Mouse (Mus musculus) right cerebral cortex, postnatal 10 days (tissue): ENCODE measurements around the gene Fat2.

ENCODE experiments used
- DNase-seq, 2 experiments: peaks; one replicate each; pipeline ENCODE4 v3.0.0; 2021; ENCODE audit warnings: low spot score in 2 of 2

Gene Fat2

DNA sequence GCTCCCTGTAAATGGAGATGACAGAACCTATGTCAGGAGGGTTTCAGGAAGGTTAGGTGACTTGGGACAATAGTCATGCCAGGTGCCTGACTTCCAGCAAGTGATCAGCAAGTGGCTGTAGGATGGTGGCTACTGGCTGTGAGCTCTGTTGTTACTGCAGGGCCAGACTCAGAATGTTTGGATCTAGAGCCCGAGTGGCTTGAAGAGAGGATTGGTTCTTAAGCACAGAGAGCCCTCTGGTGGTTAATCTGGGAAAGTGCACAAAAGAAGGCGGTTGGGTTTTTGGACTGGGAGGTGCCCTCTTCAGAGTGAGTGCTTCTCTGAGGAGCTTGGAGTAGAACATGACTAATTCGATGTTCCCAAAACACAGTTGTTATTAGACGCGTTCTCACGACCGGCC is 95.8 kb downstream of the Fat2 start:
- DNase-seq = peak; percentile 79 to 80

GRCm38 (mm10) chr11:55239496-55239895 is 96.9 kb downstream of the Fat2 start:
- DNase-seq = no peak

- DNase-seq = no peak
Observed at GRCm38 (mm10) chr11:55236815-55237214, 99.5 kb downstream of the Fat2 start.

DNA sequence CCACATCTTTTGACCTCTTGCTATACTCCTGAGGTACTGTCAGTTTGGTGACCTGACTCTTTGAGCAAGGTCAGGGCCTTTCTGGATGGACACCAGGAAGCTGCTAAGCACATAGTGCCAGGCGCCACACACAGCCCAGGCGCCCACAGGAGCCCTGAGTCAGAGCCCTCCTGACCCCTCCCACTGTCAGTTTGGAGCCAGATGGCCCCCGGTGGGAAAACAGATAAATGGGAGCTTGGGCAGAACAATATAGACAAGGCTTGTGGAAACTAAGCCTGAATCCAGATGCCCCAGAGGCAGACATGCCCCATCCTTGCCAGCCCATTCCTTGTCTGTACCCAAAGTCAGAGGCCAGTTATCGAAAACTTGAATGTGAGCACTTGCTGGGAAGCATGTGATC is 101.6 kb downstream of the Fat2 start:
- DNase-seq = no peak

- no peak for DNase-seq
Observed at GRCm38 (mm10) chr11:55234288-55234687, 102.1 kb downstream of the Fat2 start.

DNA sequence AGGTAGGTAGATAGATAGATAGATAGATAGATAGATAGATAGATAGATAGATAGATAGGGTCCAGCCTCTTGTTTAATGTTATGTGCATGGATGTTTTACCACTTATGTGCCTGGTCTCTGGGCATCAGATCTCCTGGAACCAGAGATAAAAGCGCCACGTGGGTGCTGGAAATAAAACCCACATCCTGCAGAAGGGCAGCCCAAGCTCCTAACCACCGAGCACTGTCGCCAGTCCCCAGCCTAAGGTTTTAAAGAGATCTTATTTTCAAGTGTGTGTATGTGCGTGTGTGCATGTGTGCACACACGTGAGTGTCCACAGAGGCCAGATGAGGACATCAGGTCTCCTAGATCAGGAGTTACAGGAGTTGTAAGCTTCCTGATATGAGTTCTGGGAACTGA is 105.3 kb downstream of the Fat2 start:
- no peak for DNase-seq

- no peak for DNase-seq
Observed at GRCm38 (mm10) chr11:55221306-55221705, 115.1 kb downstream of the Fat2 start.

GRCm38 (mm10) chr11:55218473-55218872 is 117.9 kb downstream of the Fat2 start:
- DNase-seq = no peak

DNA sequence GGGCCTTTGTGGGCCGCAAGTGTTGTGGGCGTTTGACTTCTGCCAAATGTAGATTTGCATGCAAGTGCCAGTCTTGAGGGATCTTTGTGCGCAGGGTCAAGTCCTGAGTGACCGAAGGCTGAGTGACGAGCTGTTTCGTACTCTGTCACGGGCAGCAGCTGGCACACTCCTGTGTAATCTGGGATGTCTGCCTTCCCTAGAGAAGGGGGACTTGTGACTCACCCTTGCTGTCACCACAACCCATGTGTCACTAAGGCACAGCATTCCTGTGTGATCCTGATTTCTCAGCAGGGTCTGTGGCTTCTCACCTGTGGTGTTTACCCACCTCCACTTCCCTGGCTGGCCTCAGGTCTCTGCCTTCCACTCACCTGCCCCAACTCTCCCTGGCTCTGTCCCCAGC is 118.5 kb downstream of the Fat2 start:
- no peak for DNase-seq

GRCm38 (mm10) chr11:55217418-55217817 is 118.9 kb downstream of the Fat2 start:
- no peak for DNase-seq

- peak; percentile 40 to 52 for DNase-seq
Observed at GRCm38 (mm10) chr11:55216830-55217229, 119.5 kb downstream of the Fat2 start.

DNA sequence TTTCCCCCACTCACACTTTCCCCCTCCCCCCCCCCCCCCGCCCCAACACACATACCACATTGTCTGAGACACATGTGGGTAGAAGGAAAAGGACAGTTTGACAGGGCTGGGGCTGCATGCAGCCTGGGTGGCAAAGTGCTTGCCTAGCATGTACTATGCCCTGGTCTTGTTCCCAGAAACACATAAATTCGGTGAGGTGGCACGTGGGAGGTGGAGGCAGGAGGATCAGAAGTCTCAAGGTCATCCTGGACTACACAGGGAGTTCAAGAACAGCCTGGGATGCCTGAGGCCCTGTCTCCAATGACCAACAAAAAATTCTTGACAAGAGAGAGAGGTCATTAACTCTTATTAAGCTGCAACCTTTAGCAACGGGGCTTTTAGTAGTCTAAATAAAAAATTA is 120.3 kb downstream of the Fat2 start:
- no peak for DNase-seq

DNA sequence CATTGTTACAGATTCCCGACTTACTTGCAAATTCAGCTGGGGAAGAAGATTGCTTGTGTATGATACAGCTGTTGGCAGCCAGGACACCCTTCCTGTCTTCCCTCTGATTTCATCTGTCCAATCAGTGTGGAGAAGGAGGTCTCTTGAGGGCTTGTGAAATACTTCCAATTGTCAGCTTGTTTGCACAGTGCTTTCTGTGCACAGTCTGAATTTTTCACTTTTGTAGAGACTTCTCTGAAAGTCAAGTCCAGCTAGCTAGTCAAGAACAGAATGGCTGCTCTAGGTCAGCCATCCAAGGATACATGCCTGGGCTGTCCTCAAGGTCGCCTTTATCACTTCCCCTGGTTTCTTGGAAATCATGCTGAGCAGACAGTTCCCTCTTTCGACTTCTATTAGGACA is 121.4 kb downstream of the Fat2 start:
- no peak for DNase-seq

DNA sequence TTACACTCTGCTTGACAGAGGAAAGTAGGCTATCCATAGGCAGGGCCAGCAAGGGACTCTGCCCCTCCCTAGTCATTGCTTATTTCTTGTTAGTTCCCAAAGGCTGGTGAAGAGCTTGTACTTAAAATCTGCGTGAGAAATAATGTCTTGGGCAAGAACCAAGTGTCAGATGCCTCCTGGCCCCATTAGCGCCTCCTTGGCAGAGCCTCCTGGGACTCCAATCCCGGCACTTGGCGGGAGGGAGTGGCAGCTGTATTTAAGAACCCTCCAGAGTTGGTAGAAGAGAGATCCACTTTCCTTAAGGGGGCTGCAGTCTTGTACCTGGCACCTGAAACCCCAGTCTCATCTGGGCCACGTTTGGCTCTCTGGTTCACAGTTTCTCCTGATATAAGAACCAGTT is 122.2 kb downstream of the Fat2 start:
- no peak for DNase-seq

GRCm38 (mm10) chr11:55213518-55213917 is 122.8 kb downstream of the Fat2 start:
- no peak for DNase-seq

DNA sequence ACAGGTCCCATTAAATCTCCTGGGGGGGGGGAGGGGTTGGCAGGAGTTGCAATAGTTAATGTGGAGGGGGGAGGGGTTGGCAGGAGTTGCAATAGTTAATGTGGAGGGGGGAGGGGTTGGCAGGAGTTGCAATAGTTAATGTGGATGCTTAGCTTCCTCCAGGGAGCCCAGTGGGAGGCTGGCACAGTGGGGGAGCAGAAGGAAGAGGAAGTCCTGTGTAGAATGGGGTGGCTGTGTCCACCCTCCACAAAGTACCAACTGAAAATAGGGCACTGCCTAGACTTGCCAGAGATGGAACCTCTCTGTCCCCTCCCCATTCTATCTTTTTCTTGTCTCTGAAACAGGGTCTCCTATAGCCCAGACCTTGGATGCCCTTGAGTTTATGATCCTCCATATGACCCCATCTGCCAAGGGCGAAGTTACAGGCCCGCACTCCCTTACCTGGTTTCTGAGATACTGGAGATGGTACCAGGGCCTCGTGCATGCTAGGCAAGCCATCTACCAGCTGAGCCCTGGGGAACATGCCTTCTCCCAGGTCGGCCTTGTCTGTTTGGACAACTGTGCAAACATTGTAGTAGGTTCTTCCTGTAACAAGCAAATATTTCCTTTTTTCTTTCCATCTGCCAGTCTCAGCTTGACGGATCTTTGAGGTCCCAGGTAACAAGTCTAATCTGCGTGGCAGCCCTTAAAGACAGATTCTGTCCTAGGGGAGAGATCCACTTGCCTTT is 126.6 kb downstream of the Fat2 start:
- DNase-seq = no peak

GRCm38 (mm10) chr11:55209032-55209431 is 127.3 kb downstream of the Fat2 start:
- DNase-seq = no peak

DNA sequence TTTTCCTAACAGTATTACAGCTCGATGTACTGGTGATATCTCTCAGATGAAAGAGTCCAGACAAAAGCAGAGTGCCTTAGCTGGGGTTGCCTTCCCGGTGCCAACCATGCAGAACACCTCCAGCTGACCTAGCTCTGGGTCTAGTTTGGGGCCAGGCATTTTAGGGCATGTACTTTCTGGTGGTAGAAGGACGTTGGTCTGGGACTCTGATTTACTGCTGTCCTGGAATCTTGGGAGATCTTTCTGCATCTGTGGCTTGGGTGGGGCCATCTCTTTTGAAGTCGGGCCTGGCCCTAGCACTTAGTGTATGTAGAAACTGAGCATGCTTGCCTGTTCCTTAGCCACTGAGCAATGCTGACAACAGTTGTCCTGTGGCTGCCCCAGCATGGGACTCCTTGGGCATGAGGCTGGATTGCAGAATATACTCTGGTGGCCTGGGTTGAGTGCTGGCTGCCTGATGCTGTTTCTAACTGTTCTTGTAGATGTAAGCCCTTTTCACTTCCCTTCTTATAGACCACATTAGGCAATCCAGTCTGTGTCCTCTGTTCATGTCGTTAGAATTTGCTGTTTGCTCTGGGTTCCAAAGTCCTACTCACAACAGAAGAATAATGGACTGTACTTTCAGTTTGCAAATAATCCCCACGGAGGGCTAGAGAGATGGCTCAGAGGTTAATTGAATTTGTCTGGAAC is 128.2 kb downstream of the Fat2 start:
- DNase-seq = peak; percentile 50

- DNase-seq = peak; percentile 54 to 63
Observed at GRCm38 (mm10) chr11:55204602-55205001, 131.8 kb downstream of the Fat2 start.

DNA sequence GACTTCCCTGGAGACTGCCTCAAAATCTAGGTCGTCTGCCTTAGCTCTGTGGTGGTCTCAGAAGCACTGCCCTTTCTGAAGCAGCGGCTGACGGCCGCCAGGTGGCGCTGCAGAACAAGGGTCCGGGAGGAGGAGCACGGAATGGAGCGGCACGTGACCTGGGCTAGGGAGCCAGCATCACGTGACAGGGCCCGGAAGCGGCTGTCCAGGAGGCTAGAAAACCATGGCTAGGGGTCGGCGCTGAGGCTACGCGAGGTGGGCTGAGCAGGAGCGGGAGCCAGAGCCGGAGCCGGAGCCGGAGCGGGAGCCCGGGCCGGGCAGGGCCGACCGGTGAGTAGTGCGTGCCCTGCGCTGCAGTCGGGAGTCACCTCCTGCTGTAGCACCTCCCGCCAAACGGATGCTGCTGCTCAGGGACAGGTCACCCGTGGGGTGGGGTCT is 132.2 kb downstream of the Fat2 start, which contains the start of gene Slc36a1:
TSS of gene Slc36a1 (plus strand) at position 192 of the 438 bp plus-strand sequence.
- DNase-seq = peak; percentile 97 to 98
